Mouse (Mus musculus) urinary bladder, adult 2 months (tissue): Measurements from ENCODE around the gene Gm45233. TPM values are rescaled to one million over a fixed set of nuclear protein-coding genes. Genes with fewer than 3 reads are reported as not detected.

Experiments used
- DNase-seq: peaks from one replicate; pipeline ENCODE4 v3.0.0; 2022; ENCODE audit warnings: low spot score
- polyA plus RNA-seq: library from polyadenylated mRNA; depleted of rRNA; stranded (reverse); fragments of >200 nt; gene quantifications from 2 replicates; pipeline ENCODE4 v1.2.3, GENCODE M21; 2012

Gene Gm45233
- polyA plus RNA-seq, 1 experiment, result 0.12 TPM

DNA sequence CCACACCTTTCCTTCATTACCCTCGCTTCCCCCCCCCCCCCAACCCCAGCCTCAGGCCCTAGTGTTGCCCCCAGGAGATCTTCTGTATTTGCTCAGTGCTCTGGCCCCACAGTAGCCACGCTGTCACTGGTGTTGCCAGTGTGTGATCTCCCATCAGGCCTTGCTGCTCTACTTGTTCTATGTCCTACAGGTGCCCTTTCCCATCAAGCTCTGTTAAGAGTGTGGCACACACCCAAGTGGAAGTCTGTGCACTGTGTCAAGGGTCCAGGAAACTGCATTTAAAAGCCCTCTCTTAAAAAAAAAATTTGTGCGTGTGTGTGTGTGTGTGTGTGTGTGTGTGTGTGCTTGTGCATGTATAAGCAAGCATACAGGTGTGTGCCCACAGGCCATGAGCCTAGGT is 4.3 kb downstream of the Gm45233 start:
- DNase-seq, result no peak

DNA sequence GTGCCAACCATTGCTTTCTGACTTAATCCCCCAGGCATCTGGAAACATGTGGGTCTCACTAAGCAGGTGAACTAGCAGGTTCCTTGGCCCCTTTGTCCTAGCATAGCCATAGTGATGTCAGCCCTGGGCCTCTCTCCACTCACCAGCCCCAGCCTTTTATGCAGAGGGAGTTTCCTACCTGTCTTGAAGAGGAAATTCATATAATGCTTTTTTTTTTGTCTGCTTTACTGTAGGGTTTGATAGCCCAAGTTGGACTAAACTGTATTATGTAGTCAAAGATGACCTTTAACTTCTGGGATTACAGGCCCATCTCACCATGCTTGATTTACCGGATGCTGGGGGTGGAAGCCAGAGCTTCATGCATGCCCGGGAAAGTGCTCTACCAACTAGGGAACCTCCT is 5.9 kb downstream of the Gm45233 start:
- DNase-seq, result no peak

DNA sequence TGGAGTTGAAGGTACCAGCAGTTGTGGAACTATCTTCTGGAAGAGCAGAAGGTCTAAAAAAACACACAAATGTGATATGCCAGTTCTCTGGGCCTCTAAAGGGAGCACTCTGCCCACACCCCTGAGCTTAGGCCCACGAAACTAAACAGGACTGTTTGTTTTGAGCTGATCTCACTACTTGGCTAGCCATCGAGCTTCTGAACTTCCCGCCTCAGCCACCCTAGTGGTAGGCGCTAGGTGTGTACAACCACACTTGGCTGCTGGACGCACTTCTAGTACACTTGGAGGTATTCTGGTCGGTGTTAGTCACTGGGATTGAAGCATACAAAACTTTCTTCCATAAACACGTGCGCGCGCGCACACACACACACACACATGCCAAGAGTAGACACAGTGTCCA is 7.8 kb downstream of the Gm45233 start:
- DNase-seq, result no peak

DNA sequence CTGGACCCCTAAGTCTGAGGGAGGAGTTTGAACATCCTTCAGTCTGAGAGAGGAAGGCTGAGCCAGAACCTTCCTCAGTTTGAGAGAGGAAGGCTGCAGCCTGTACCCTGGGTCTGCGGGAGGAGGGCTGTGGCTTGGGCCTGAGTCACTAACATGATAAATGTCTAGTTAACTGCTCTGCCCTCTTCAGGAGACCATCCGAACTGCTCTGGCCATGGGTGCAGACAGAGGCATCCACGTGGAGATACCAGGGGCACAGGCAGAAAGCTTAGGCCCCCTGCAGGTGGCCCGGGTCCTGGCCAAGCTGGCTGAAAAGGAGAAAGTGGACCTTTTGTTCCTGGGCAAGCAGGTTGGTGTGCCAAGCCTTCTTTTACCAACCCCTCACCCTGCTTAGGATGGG is 8.7 kb downstream of the Gm45233 start:
- no peak for DNase-seq

DNA sequence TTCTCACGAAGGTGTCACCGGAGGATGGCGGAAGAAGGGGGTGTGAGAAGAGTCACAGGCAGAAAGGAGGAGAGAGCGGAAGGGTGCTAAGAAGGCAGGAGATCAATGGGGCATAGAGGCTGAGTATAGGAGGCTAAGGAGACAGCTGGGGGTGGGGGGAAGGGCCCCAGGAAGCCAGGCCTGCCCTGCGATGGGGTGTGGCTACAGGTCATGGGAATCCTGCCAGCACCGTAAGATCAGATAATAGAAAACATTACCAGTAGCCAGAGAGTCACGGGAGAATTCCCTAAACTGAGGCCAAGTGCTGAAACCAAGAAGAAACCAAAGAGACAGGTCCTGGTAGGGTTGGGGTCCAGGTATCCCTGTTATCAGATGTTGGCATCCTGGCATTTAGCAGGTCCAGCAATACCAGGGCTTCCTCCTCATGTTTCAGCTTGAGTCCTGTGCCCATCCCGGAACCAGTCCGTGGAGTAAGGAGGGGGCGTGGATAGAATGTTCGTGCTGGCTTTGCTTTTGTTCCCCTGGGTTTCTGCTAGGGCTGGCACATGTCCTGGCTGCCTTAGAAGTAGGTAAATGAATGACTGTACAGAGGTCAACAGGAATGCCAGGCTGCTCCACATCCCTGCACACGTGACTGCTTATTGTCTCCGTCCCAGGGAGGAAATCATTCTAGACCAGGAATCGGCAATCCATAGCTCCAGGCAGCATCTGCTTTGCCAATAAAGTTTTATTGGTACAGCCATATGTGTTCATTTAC is 9.8 kb downstream of the Gm45233 start:
- DNase-seq, result no peak

DNA sequence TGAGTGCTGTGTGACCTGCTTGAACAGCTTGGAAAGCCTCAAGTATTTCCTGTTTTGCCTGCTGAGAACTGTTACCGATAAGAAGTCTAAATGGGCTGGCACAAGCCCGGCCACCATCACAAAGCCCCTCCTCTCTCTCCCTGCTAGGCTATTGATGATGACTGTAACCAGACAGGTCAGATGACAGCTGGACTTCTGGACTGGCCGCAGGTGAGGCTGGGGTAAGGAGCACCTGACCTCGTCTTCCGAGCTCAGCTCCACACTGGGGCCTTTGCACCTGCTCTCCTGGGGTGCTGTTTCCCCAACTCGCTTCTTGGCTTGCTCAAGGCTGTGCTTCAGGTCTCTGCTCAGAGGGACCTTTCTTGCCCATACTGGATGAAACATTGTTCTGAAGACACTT is 10.4 kb downstream of the Gm45233 start:
- no peak for DNase-seq

DNA sequence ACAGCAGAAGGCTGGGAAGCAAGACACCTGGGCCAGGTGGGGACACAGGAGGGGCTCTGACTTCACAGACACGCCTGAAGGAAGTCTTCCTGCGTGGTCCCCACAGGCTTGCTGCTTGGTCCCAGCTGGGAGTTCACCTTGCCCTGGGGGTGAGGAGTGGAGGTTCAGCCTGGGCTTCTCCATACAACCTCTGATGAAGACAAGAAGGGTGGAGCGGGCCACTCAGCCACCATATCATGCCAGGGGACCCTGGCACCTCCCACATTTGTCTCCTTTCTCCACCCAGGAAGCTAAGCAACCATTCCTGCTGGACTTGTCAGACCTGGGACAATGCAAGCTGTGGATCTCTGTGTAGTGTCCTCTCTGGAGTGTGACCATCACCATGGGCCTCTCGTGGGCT is 18.9 kb downstream of the Gm45233 start, which contains the start of gene Vsig10l:
Gene Vsig10l (plus strand): TSS at position 301 of the 400 bp plus-strand sequence.
- DNase-seq, result no peak

DNA sequence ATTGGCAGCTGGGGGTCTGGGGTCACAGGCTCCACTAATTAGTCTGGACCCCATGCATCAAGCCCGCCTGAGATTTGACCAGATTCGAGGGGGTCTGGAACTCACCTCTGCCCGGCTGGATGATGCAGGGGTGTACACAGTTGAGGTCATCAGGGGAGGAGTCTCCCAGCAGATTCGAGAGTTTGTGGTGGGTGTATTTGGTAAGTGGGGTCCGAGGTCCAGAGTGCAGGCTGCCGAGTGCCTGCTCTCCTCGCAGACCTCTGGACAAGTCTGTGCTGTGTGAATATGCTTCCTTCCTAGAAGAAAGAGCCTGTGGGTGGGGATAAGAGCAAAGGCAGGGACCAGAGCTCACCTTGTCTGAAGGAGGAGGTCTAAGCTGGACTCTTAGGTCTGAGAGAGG is 20.0 kb downstream of the Gm45233 start:
- no peak for DNase-seq

DNA sequence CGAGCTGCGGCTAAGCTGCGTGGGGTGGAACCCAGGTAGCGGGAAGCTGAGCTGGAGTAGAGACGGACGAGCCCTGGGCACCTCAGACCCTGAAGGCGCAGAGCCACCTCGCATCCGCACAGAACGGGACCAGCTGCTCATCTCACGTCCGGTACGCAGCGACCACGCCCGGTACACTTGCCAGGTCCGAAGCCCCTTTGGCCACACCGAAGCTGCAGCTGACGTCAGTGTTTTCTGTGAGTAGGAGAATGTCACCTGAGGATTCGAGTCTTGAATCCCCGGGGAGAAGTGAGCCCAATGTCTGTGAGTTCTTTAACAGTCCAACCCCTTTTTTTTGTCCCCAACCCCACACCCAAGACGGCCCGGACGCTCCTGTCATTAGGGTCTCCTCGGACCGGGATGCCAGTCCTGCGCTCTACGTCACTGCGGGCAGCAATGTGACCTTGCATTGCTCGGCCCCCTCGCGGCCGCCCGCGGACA is 21.0 kb downstream of the Gm45233 start:
- DNase-seq, result no peak

DNA sequence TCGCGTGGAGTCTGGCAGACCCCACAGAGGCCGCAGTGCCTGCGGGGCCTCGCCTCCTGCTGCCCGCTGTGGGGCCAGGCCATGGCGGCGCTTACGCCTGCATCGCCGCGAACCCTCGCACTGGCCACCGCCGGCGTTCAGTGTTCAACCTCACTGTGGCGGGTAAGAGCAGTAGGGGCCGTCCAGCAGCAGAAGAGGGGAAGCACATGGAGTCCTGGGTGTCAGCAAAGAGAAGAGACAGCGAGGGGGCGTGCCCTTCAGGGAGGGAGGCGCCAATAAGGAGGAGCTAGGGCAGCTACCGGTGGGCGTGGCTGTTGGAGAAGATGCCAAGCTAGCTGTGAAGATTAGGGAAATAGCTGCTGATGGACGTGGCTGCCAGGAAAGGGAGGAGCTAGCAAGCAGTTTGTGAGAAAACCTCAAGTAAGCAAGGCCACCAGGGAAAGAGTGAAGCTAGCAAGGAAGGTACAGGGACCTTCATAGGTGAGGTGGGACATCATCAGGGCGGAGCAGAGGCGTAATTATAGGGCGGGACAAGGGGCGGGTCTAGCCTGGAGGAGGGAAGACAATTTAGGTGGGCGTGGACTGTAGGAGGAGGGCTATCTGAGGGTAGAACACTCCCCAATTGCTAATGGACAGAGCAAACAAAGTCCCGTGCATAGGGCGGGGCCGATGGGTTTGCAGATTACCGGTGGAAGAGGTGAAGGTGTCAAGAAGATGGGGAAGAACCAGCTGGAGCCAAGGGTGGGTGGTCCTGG is 21.6 kb downstream of the Gm45233 start:
- DNase-seq, result peak; percentile 58

DNA sequence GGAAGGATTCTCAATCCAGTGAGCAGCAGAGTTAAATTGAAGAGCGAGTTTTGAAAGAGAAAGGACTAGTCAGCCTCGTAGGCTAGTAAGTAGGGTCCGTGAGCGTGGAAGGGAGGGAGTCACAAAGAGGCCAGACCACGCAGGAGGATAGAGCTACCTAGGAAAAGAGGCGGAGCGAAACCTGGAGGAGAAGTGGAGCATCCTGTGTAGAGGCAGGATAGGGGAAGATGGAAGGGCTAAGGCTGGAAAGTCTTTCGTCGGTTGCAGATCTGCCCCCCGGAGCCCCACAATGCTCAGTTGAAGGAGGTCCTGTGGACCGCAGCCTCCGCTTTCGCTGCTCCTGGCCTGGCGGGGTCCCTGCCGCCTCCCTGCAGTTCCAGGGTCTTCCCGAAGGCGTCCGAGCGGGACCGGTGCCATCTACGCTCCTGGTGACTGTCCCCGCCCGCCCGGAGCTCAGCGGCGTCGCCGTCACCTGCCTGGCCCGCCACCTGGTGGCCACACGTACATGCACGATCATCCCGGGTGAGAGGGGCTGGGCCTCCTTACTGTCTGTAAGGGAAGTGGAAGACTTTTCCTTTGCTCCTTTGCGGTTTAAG is 22.3 kb downstream of the Gm45233 start:
- peak; percentile 71 for DNase-seq

DNA sequence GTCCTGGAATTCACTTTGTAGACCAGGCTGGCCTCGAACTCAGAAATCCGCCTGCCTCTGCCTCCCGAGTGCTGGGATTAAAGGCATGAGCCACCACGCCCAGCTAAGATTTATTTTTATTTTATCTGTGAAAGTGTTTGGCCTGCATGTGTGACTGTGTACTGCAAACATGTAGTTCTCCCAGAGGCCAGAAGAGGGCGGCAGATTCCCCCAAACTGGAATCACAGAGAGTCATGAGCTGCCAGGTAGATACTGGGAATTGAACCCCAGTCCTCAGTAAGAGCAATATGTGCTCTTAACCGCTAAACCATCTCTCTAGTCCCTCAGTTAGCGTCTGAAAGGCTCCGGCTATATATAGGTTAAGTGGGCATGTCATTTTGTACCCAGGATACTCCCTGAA is 26.4 kb downstream of the Gm45233 start:
- DNase-seq, result no peak

DNA sequence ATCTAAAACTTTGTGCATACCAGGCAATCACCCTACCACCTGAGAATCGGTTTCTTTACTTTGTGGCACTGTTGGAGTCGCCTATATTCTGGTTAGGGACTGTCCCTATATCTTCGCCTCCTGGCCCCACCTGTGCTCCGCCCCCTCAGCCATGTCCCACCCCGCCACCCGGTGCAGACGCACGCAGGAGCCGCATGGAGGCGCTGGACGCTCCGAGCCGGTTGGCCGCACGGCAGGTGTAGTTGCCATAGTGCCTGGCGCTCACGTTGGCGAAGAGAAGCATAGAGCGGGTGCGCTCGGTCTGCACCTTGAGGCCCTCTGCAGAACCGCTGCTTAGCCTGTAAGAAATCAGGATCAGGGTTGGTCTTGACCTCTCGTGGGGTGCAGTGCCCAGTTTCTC is 31.8 kb downstream of the Gm45233 start:
- DNase-seq, result no peak

DNA sequence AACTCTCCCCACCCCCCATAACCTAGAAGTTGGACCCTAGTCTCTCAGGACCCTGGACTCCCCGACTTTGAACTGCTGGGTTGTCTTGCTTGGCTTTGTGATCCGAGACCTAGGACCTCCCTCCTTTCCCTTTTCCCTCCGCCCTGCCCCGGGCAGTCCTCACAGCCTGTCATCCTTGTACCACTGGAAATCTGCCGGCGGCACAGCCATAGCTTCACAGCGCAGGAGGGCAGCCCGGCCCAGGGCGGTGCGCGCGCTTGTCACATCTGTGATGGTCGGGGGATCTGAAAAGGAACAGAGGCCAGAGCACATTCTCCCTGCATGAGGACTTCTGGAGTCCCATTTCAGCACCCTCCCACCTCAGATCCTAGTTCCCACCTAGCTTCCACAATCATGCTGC is 32.4 kb downstream of the Gm45233 start:
- no peak for DNase-seq

DNA sequence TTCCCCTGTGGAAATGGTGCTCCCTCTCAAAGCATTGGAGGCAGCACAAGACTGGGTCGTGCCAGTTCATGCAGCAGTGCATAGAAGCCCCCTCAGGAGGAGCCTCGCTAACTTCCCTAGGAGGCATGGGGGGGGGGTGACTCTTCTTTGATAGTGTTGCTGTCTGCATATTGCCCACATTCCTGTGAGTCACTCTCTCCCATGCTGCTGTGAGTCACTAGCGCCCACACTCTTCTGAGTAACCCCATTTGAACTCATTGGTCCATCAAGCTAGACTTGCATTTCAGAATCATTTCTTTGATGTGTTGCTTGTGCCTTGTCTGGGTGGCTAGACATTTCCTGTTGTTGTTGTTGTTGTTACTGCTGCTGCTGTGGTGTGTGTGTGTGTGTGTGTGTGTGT is 37.3 kb downstream of the Gm45233 start:
- no peak for DNase-seq

DNA sequence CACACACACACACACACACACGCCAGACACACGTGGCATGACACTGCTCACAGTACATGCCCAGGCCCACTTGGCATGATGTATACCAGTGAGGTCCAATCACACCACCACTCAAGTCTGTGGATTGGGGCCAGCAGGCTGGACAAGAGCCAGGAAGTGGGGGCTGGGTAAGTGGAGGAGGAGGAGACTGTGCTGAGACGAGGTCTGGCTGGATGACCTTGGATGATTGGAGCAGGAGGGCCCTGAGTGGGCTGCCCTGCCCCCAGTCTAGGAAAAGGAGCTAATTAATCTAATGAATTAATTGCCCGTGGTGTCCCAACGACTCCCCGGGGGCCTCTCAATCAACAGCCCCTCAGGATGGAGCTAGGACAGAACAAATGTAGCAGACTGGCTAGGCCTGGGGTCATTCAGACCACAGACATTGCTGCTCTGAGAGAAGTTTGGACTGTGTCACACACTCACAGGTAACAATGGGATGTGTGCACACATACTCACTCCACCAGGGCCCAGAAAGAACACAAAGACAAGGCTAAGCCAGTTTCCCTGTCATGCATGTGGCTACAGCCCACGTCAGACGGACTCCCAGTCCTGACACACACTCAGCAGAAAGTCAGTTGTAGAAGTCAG is 38.3 kb downstream of the Gm45233 start:
- no peak for DNase-seq

DNA sequence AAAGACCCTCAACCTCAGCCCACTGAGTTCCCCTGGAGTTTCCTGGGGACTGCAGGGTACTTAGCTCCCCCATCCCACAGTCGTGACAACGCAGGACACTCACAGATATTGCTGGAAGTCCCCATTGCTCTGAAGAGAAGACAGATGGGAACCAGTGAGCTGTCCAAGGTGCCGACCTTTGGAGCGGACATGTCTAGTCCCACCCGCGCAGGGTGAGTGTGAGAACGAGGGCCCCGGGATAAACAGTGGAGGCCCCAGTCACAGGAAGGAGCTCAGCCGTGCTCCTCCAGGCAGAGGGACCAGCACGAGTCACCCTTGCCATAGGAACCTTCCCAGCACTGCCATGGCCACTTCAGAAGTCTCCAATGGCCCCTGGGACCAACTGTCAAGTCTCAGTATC is 39.3 kb downstream of the Gm45233 start:
- no peak for DNase-seq

DNA sequence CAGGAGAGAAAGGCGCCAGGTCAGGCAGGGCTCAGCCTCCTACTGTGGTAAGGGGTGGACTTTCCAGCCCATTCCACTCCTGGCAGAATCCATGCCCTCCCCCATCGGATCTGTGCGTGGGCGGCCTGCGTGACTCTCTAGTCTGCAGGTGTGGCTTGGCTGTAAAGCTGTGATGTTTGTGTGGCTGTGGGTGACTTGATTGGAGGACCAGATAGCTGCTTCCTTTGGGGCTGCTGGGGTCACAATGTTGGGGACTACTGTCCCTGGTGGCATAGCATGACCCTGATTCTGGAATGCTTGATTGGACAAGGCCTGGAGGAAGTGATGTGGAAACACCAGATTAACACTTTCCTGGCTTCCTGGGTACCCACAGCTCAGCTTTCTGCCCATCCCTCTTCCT is 44.7 kb downstream of the Gm45233 start:
- DNase-seq, result no peak

DNA sequence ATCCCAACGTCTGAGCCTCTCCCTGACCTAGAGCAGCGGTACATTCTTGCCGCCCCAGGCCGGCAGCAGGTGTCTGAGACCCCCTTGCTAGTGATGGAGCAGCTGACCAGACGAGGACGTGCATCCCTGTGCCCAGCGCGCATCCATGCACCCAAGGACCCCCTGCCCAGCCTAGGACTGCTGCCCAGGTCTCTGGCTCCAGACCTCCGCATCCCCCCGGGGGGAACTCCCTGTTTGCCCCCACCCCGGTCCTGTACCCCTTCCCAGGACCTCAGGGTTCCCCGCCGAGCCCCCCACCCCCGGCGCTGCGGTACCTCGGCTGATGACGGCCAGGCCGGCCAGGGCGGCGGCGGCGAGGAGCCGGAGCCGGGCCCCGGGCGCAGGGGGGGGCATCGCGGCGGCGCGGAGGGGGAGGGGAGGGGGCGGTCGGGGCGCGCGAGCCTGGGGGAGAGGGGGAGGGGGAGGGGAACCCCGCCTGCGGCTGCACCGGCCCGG is 45.8 kb downstream of the Gm45233 start, which contains the start of gene Iglon5:
Gene Iglon5 (minus strand): TSS at position 445 of the 495 bp plus-strand sequence.
- no peak for DNase-seq

DNA sequence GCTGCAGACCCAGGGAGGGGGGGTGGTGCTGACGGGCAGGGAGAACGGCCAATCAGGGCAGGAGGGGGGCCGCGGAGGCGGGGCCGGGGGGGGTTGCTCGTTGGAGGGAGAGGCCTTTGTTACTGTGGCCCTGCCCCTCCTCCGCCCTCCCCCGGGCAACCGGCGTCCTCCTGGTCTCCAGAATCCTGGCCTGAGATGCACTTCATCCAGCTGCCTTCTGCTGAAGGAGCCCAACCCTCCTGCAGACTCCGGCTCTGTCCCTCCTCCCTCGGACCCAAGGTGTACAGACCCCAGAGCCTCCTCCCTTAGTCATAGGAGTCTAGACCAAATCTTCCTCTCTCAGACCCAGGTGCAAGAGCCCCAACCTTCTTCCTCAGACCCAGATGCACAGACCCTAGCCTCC is 46.3 kb downstream of the Gm45233 start:
- DNase-seq, result no peak

DNA sequence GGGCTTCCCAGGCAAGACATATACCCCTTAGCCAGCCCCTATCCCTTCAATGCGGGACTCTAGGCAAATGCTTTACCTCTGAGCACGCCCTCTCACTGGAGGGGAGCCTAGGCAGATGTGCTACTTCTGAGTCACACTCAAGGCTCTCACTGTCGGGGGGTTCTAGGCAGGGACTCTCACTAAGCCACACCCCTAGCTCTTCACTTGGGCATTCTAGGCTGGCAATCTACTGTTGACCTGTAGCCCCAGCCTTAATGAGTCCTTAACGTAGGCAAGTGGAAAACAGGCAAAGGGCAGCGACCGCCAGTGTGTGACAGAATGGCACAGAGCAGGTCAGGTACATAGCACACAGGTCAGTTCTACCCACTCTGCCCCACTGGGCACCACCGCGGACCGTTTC is 46.9 kb downstream of the Gm45233 start:
- no peak for DNase-seq
